Mouse (Mus musculus) brain, embryonic 14.5 days (tissue): Measurements from ENCODE around the gene Cacna2d1. TPM values are rescaled to one million over a fixed set of nuclear protein-coding genes. Genes with fewer than 3 reads are reported as not detected.

Source experiments
- DNase-seq: peaks from one replicate; pipeline ENCODE4 v3.0.0-alpha.2; 2011; ENCODE audit warnings: low read depth
- CTCF ChIP-seq: fragments of 200-500 bp; IDR thresholded peaks from 2 replicates; pipeline ENCODE4 v1.5.1; 2012; ENCODE audit warnings: inconsistent platforms, mild to moderate bottlenecking, moderate library complexity, borderline replicate concordance; ENCODE audit not compliant: insufficient read depth, insufficient read length; ENCODE audit errors: extremely low read depth
- POLR2A ChIP-seq: fragments of 200-500 bp; IDR thresholded peaks from 2 replicates; pipeline ENCODE4 v1.6.1; 2012; ENCODE audit warnings: mild to moderate bottlenecking, inconsistent platforms, borderline replicate concordance; ENCODE audit not compliant: poor library complexity, insufficient read depth, insufficient read length, severe bottlenecking; ENCODE audit errors: extremely low read depth
- polyA plus RNA-seq: library from polyadenylated mRNA; depleted of rRNA; stranded (reverse); fragments of >200 nt; gene quantifications from 2 replicates; pipeline ENCODE4 v1.2.3, GENCODE M21; 2012

Cacna2d1 gene
- polyA plus RNA-seq, 1 experiment: 43.3 TPM

- no peak for DNase-seq
- TF ChIP-seq POLR2A (no peak), CTCF (no peak)
Observed at GRCm38 (mm10) chr5:15997190-15997589, 62.7 kb downstream of the Cacna2d1 start.

- no peak for TF ChIP-seq POLR2A
- TF ChIP-seq CTCF: no peak
- DNase-seq: no peak
Observed at GRCm38 (mm10) chr5:15997769-15998168, 63.3 kb downstream of the Cacna2d1 start.

- no peak for DNase-seq
- no peak for TF ChIP-seq POLR2A
- TF ChIP-seq CTCF: no peak
Observed at GRCm38 (mm10) chr5:16000917-16001316, 66.4 kb downstream of the Cacna2d1 start.

GRCm38 (mm10) chr5:16002431-16003063 is 68.1 kb downstream of the Cacna2d1 start:
- DNase-seq: peak; percentile 82
- TF ChIP-seq POLR2A (no peak), CTCF (no peak)

- TF ChIP-seq POLR2A (no peak), CTCF (no peak)
- DNase-seq: peak; percentile 86
Observed at GRCm38 (mm10) chr5:16004305-16004704, 69.8 kb downstream of the Cacna2d1 start.

GRCm38 (mm10) chr5:16006964-16007363 is 72.5 kb downstream of the Cacna2d1 start:
- no peak for TF ChIP-seq CTCF
- no peak for TF ChIP-seq POLR2A
- no peak for DNase-seq

- DNase-seq: no peak
- TF ChIP-seq POLR2A (no peak), CTCF (no peak)
Observed at GRCm38 (mm10) chr5:16013649-16014048, 79.2 kb downstream of the Cacna2d1 start.

- DNase-seq: no peak
- TF ChIP-seq POLR2A (no peak), CTCF (no peak)
Observed at GRCm38 (mm10) chr5:16014392-16014791, 79.9 kb downstream of the Cacna2d1 start.

GRCm38 (mm10) chr5:16024626-16025417 is 90.3 kb downstream of the Cacna2d1 start:
- peak; percentile 91 for DNase-seq
- TF ChIP-seq POLR2A (no peak), CTCF (no peak)

- TF ChIP-seq POLR2A (no peak), CTCF (no peak)
- DNase-seq: no peak
Observed at GRCm38 (mm10) chr5:16028881-16029280, 94.4 kb downstream of the Cacna2d1 start.

- TF ChIP-seq CTCF: no peak
- TF ChIP-seq POLR2A: no peak
- peak; percentile 76 for DNase-seq
Observed at GRCm38 (mm10) chr5:16029481-16029880, 95.0 kb downstream of the Cacna2d1 start.
